Mouse (Mus musculus): Measurements from ENCODE around the gene Cers1. TPM values are rescaled to one million over a fixed set of nuclear protein-coding genes. Genes with fewer than 3 reads are reported as not detected.

The Cers1 gene
- total RNA-seq, 2 experiments from 2014 or later, result 94.8 to 104 TPM

GRCm38 (mm10) chr8:70283136-70284077 is 32.2 kb upstream of the Cers1 start:
- intact Hi-C loops (cut with DNase I), result no loop called here
- peak overlapping the region; percentile 45 for H3K27ac ChIP-seq

DNA sequence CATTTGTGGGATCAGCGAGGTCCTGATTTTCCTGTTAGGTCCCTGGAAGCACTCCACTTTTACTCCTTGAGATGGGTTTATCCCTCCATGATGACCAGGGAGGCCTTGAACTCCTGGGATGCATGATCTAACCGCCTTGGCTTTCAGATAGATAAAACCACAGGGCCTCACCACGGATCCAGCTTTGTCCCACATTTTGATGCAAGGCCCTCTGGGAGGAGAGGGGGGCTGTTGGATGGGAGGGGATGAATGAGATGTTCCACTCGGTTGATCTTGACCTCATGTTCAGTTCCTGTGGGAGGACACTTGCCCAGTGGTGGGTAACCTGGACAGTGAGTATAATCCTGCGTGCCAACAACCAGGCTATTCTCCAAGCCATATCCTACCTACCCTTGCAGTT is 31.2 kb upstream of the Cers1 start:
- DNase-seq (ENCODE audit: extremely low spot score in 1 of 2, low spot score in 2 of 2), result no peak
- TF ChIP-seq CTCF (IDR thresholded peaks at IDR 0.05), result no peak
- intact Hi-C loops (cut with DNase I), result no loop called here
- H3K27ac ChIP-seq, result no peak overlapping the region
- H3K4me3 ChIP-seq, result no peak overlapping the region

More at GRCm38 (mm10) chr8:70283136-70284077, 32.2 kb upstream of the Cers1 start:
- no peak for DNase-seq (ENCODE audit: extremely low spot score in 1 of 2, low spot score in 2 of 2)
- no peak for TF ChIP-seq CTCF (IDR thresholded peaks at IDR 0.05)
- H3K4me3 ChIP-seq, result peak overlapping the region; percentile 58

DNA sequence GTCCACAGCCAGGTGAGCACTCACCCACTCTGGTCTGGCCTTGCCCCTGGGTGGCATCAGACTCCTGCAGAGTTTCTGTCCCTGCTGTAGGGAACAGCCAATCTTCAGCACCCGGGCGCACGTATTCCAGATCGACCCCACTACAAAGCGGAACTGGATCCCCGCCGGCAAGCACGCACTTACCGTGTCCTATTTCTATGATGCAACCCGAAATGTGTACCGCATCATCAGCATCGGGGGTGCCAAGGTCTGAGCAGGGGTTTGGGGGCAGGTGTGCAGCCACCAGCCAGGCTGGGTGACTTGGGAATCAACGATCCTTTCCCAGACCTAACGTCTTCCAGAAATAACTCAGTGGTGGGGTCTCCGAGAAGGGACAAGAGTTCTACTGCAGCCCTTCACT is 30.3 kb upstream of the Cers1 start:
- intact Hi-C loops (cut with DNase I), result no loop called here

GRCm38 (mm10) chr8:70286737-70287136 is 28.8 kb upstream of the Cers1 start:
- peak; percentile 34 for TF ChIP-seq CTCF (IDR thresholded peaks at IDR 0.05)
- intact Hi-C loops (cut with DNase I), result no loop called here
- DNase-seq (ENCODE audit: extremely low spot score in 1 of 2, low spot score in 2 of 2), result no peak
- Histone ChIP-seq H3K27ac (no peak overlapping the region), H3K4me3 (no peak overlapping the region)

More for the DNA sequence above, 30.3 kb upstream of the Cers1 start:
- no peak for TF ChIP-seq CTCF (IDR thresholded peaks at IDR 0.05)
- Histone ChIP-seq H3K4me3 (no peak overlapping the region), H3K27ac (no peak overlapping the region)
- no peak for DNase-seq (ENCODE audit: extremely low spot score in 1 of 2, low spot score in 2 of 2)

DNA sequence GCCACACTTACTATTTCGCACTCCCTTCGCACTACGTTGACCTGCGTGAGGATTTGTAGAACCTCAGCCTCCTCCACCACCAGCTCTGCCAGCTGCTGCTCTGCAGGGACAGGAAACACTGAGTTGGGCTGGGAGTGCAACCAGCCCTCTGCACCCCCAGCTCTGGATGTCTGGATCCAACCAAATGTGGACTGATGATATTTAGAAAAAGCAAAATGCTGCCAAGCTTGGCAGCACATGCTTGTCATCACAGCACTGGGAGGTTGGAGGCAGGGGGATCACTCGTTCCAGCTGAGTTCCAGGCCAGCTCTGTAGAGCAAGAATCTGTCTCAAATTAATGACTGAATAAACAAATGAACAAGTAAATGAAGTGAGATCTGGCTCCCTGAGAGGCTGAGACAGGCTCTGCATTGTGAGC is 21.6 kb upstream of the Cers1 start:
- no peak for TF ChIP-seq CTCF (IDR thresholded peaks at IDR 0.05)

GRCm38 (mm10) chr8:70300881-70301280 is 14.7 kb upstream of the Cers1 start:
- intact Hi-C loops (cut with DNase I), result no loop called here
- no peak for TF ChIP-seq CTCF (IDR thresholded peaks at IDR 0.05)

More for the DNA sequence above, 21.6 kb upstream of the Cers1 start:
- DNase-seq (ENCODE audit: extremely low spot score in 1 of 2, low spot score in 2 of 2), result no peak
- no peak overlapping the region for H3K4me3 ChIP-seq
- intact Hi-C loops (cut with DNase I), result no loop called here
- no peak overlapping the region for H3K27ac ChIP-seq

GRCm38 (mm10) chr8:70302358-70302890 is 13.2 kb upstream of the Cers1 start, which contains the start of the genes Ddx49 and Cope:
TSS of gene Ddx49 (minus strand) at chr8:70302489.
TSS of gene Cope (plus strand) at chr8:70302518.
- intact Hi-C loops (cut with DNase I), result no loop called here
- peak; percentile 93 to 94 for DNase-seq (ENCODE audit: extremely low spot score in 1 of 2, low spot score in 2 of 2)
- Histone ChIP-seq H3K4me3 (peak within 1 kb of the TSS; percentile 76), H3K27ac (peak within 1 kb of the TSS; percentile 97)
- TF ChIP-seq CTCF (IDR thresholded peaks at IDR 0.05), result no peak

More at GRCm38 (mm10) chr8:70300881-70301280, 14.7 kb upstream of the Cers1 start:
- no peak overlapping the region for H3K4me3 ChIP-seq
- DNase-seq (ENCODE audit: extremely low spot score in 1 of 2, low spot score in 2 of 2), result no peak
- H3K27ac ChIP-seq, result no peak overlapping the region

GRCm38 (mm10) chr8:70302901-70303300 is 12.7 kb upstream of the Cers1 start:
- DNase-seq (ENCODE audit: extremely low spot score in 1 of 2, low spot score in 2 of 2), result no peak
- intact Hi-C loops (cut with DNase I), result no loop called here
- no peak for TF ChIP-seq CTCF (IDR thresholded peaks at IDR 0.05)
- Histone ChIP-seq H3K27ac (peak overlapping the region; percentile 97), H3K4me3 (peak overlapping the region; percentile 76)

DNA sequence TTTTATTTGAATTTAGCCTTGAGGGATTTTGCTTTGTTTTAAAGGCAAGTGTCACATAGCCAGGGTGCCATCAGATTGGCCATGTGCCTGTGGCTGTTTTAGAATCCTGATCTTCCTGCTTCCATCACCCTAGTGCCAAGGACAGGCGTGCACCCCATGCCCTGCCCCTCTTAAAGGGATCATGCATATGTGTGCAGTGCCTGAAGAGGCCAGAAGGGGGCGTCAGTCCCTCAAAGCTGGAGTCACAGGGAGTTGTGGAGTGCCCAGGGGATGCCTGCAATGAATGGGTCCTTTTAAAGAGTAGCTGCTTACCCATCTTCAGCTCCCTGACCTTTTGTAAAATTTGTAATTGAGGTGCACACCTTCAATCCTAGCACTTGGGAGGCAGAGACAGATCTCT is 6.3 kb upstream of the Cers1 start:
- TF ChIP-seq CTCF (IDR thresholded peaks at IDR 0.05), result peak; percentile 62
- no peak for DNase-seq (ENCODE audit: extremely low spot score in 1 of 2, low spot score in 2 of 2)
- Histone ChIP-seq H3K27ac (no peak overlapping the region), H3K4me3 (no peak overlapping the region)
- intact Hi-C loops (cut with DNase I), result no loop called here

DNA sequence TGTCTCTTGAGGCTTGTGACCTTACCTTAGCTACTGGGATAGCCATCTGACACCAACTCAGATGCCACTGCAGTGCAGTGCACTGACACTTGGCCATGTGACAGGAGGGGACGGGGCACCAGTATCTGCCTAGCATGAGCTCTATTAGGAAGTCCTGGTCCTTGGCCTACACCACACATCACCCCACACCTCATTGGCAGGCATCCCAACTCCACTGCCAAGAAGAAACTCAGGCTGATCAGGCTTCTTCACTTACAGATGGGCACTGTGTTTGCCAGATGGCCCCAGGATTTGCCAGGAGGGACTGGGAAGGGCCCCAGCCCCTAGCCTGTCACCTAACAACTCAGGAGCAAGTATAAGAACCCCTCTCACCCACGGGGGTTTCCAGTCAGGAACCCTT is 2.2 kb upstream of the Cers1 start:
- no peak overlapping the region for H3K27ac ChIP-seq
- H3K4me3 ChIP-seq, result no peak overlapping the region
- no peak for DNase-seq (ENCODE audit: extremely low spot score in 1 of 2, low spot score in 2 of 2)
- no peak for TF ChIP-seq CTCF (IDR thresholded peaks at IDR 0.05)
- intact Hi-C loops (cut with DNase I), result no loop called here

GRCm38 (mm10) chr8:70316511-70317504 is 1.2 kb downstream of the Cers1 start:
- peak overlapping the region; percentile 93 for H3K4me3 ChIP-seq
- DNase-seq (ENCODE audit: extremely low spot score in 1 of 2, low spot score in 2 of 2), result peak; percentile 83 to 88
- intact Hi-C loops (cut with DNase I), result no loop called here
- peak overlapping the region; percentile 97 for H3K27ac ChIP-seq
- no peak for TF ChIP-seq CTCF (IDR thresholded peaks at IDR 0.05)

All from left cerebral cortex, adult 2 months (tissue).